ENCODE assay signal across 8 mouse cellular contexts in genomic region chr4:44712786-44713553, GRCm38 (mm10). TPM values are rescaled to one million over a fixed set of nuclear protein-coding genes. Genes with fewer than 3 reads are reported as not detected.
DNase-seq lines count a peak whose midpoint lies in the region; ATAC-seq lines count a peak whose summit lies in the region.

No protein-coding gene starts in this region.

- no peak for ATAC-seq in kidney, embryonic 14.5 days (ENCODE audit: low FRiP score, low TSS enrichment)
- ATAC-seq in heart, embryonic 16.5 days (replicated peaks; ENCODE audit: extremely low read depth, insufficient read depth, low FRiP score) = no peak
- ATAC-seq in midbrain, embryonic 13.5 days = no peak

- no peak overlapping the region for H3K4me2 ChIP-seq in kidney, embryonic 14.5 days (replicated peaks; ENCODE audit: low read depth, low read length)
- peak overlapping the region; percentile 7; the same call in 1 of the 2 replicates for H3K4me2 ChIP-seq in heart, embryonic 16.5 days (ENCODE audit: low read depth, low read length)
- peak overlapping the region; percentile 41 for H3K4me2 ChIP-seq in midbrain, embryonic 13.5 days (replicated peaks)

- WGBS in kidney, embryonic 14.5 days = under 1% methylated on average over 50 of the region's 50 CpGs
- WGBS in heart, embryonic 16.5 days = 2% methylated on average over 50 of the region's 50 CpGs
- WGBS in midbrain, embryonic 13.5 days = 1% methylated on average over 50 of the region's 50 CpGs

- H3K27me3 ChIP-seq in kidney, embryonic 14.5 days (ENCODE audit: control insufficient read depth, insufficient read depth, low read length) = peaks cover 87% of the 10 kb centered on the region
- peaks cover 88% of the 10 kb centered on the region for H3K27me3 ChIP-seq in heart, embryonic 16.5 days (ENCODE audit: control insufficient read depth, insufficient read depth, low read length)
- H3K27me3 ChIP-seq in midbrain, embryonic 13.5 days = peaks cover 88% of the 10 kb centered on the region

- no peak for DNase-seq in kidney, postnatal 10 days
- DNase-seq in embryo, embryonic 10 days (ENCODE audit: low spot score) = peak; percentile 52
- DNase-seq in frontal cortex, adult 2 months (ENCODE audit: extremely low spot score in 1 of 2, low spot score in 1 of 2) = no peak
- DNase-seq in layer of hippocampus, adult 8-10 months (ENCODE audit: low spot score in 2 of 2) = no peak
- DNase-seq in ovary, postnatal 36 days (ENCODE audit: low spot score) = no peak

- peaks cover 3% of the 10 kb centered on the region; the same call in 1 of the 2 replicates for H3K4me1 ChIP-seq in kidney, embryonic 14.5 days (ENCODE audit: control insufficient read depth, insufficient read depth, low read length)
- H3K4me1 ChIP-seq in heart, embryonic 16.5 days (ENCODE audit: control insufficient read depth, insufficient read depth, low read length) = peaks cover 3% of the 10 kb centered on the region
- H3K4me1 ChIP-seq in midbrain, embryonic 13.5 days (replicated peaks) = peaks cover 30% of the 10 kb centered on the region

- H3K36me3 ChIP-seq in kidney, embryonic 14.5 days (ENCODE audit: control insufficient read depth, insufficient read depth, low read length) = no peaks in the 10 kb centered on the region
- no peaks in the 10 kb centered on the region for H3K36me3 ChIP-seq in heart, embryonic 16.5 days (ENCODE audit: control insufficient read depth, insufficient read depth)
- H3K36me3 ChIP-seq in midbrain, embryonic 13.5 days = no peaks in the 10 kb centered on the region

- no peaks in the 10 kb centered on the region for H3K9me3 ChIP-seq in kidney, embryonic 14.5 days (ENCODE audit: control insufficient read depth, low read length)
- no peaks in the 10 kb centered on the region for H3K9me3 ChIP-seq in heart, embryonic 16.5 days (replicated peaks; ENCODE audit: control insufficient read depth, low read length)
- no peaks in the 10 kb centered on the region for H3K9me3 ChIP-seq in midbrain, embryonic 13.5 days

- no peak overlapping the region for H3K9ac ChIP-seq in kidney, embryonic 14.5 days (ENCODE audit: low read depth, low read length)
- H3K9ac ChIP-seq in heart, embryonic 16.5 days (ENCODE audit: low read length) = no peak overlapping the region
- peak overlapping the region; percentile 57 for H3K9ac ChIP-seq in midbrain, embryonic 13.5 days (replicated peaks)

- no peak overlapping the region for H3K27ac ChIP-seq in kidney, embryonic 14.5 days (ENCODE audit: low read depth, low read length)
- no peak overlapping the region for H3K27ac ChIP-seq in heart, embryonic 16.5 days (ENCODE audit: low read length)
- H3K27ac ChIP-seq in midbrain, embryonic 13.5 days = peak overlapping the region; percentile 70

- H3K4me3 ChIP-seq in kidney, embryonic 14.5 days (ENCODE audit: low read length) = peak overlapping the region; percentile 7; the same call in 1 of the 2 replicates
- H3K4me3 ChIP-seq in heart, embryonic 16.5 days (ENCODE audit: low read length) = peak overlapping the region; percentile 24
- H3K4me3 ChIP-seq in midbrain, embryonic 13.5 days (replicated peaks) = peak overlapping the region; percentile 27

RNA-seq across cellular contexts. Expression of gene Pax5, which starts 2.7 kb away (rescaled TPM):
- polyA plus RNA-seq in kidney, embryonic 14.5 days (2014; fragmentation: Nextera tagmentation; extraction: Ambion mirVana) = 0.11 and 0.14 TPM in 2 replicates
- polyA plus RNA-seq in heart, embryonic 16.5 days (2015; fragmentation: Nextera tagmentation; extraction: Ambion mirVana) = 0.34 TPM in 1 of 2 replicates, not detected in the other
- 9.7 and 10.4 TPM in 2 replicates for polyA plus RNA-seq in midbrain, embryonic 13.5 days (2015; fragmentation: Nextera tagmentation; extraction: Ambion mirVana)
- 0.04 and 0.08 TPM in 2 replicates for polyA plus RNA-seq in frontal cortex, adult 2 months (2012; rRNA removed)
- under 1 TPM; 0.10 to 0.62 (median 0.25) TPM for total RNA-seq in layer of hippocampus, adult 8-10 months (2022)

RNA-seq across cellular contexts. Expression of gene Zcchc7, which starts 42.7 kb away (rescaled TPM):
- 35.0 and 37.9 TPM in 2 replicates for polyA plus RNA-seq in kidney, embryonic 14.5 days (2014; fragmentation: Nextera tagmentation; extraction: Ambion mirVana)
- 23.5 and 23.7 TPM in 2 replicates for polyA plus RNA-seq in heart, embryonic 16.5 days (2015; fragmentation: Nextera tagmentation; extraction: Ambion mirVana)
- polyA plus RNA-seq in midbrain, embryonic 13.5 days (2015; fragmentation: Nextera tagmentation; extraction: Ambion mirVana) = 33.4 and 39.1 TPM in 2 replicates
- polyA plus RNA-seq in frontal cortex, adult 2 months (2012; rRNA removed) = 69.6 and 73.2 TPM in 2 replicates
- 10 to 100 TPM; 56.6 to 93.7 (median 75.1) TPM for total RNA-seq in layer of hippocampus, adult 8-10 months (2022)
